Mouse (Mus musculus) heart, postnatal 25 days (tissue): ENCODE data around the gene Fhl5. TPM values are rescaled to one million over a fixed set of nuclear protein-coding genes. Genes with fewer than 3 reads are reported as not detected.
"Not testable (repeated sequence)": the region's sequence is repeated elsewhere in the genome, so short reads cannot be mapped to it uniquely, and the experiment has no call there.

ENCODE experiments used
- DNase-seq: peaks from one replicate; pipeline ENCODE4 v3.0.0; 2022; ENCODE audit warnings: low spot score
- intact Hi-C: fragments of 180-260 bp; cut with DNase I; formaldehyde crosslinking; loops from one replicate; pipeline ENCODE4 v1.15.1; 2025
- total RNA-seq, 2 experiments: library from RNA; stranded (reverse); gene quantifications; 2 replicates each; pipeline ENCODE4 v1.2.3; 2021

Fhl5 gene
- under 1 TPM; 0.21 to 0.22 TPM for total RNA-seq

DNA sequence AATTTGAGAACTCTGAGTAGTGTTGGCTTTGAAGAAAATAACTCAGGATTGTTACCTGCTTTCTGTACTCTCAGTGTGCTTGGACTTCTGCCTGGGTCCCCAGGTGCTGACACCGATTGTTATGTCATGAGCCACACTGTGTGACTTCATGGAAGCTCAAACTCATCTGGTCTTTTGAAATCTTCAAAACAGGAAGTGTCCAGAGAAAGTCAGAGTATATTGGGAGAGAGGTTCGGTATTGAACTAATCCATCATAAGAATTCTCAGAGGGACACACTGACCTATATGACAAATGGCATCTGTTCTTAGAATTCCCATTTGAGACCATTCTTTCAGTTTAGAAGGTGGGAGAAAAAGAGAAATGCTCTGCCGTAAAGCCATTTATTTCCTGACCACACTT is at the start of gene Fhl5:
Gene Fhl5, minus strand, starts transcription at position 101 of the 400 bp plus-strand sequence.
- intact Hi-C loops: no loop called here

DNA sequence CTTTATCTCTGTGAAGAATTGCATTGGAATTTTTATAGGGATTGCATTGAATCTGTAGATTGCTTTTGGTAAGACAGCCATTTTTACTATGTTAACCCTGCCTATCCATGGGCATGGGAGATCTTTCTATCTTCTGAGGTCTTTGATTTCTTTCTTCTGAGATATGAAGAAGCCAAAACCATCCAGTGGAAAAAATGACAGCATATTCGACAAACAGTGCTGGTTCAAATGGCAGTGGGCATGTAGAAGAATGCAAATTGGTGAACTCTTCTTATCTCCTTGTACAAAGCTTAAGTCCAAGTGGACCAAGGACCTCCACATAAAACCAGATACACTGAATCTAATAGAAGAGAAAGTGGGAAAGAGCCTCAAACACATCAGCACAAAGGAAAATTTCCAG is 42.3 kb upstream of the Fhl5 start:
- intact Hi-C loops: loop anchor here (10.0 kb wide), 2 partner anchors 390 to 790 kb away; partner anchors contain the start of genes Mms22l and Ndufaf4
- DNase-seq: not testable (repeated sequence)

More for the DNA sequence above, at the start of gene Fhl5:
- DNase-seq: no peak

DNA sequence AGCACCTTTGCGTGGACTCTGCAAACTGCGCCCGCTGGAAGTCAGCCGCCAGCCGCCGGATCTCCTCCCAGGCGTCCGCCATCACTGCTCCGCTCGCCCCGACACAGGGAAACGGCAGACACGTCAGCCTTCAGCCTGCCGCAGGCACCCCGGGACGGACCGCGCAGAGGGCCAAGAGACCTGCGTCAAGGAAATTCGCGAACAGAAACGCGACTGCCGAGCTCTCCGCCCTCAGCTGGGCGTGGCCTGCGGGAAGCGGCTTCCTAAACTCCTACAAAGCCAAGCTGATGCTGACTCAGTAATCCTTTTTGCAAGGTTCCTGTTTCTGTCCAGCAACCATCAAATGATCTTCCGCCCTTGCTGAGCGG is 39.0 kb upstream of the Fhl5 start, which contains the start of gene Ufl1:
Gene Ufl1, minus strand, starts transcription at position 151 of the 368 bp plus-strand sequence.
- intact Hi-C loops: loop anchor here (10.0 kb wide), 2 partner anchors 387 to 787 kb away; partner anchors contain the start of genes Mms22l and Ndufaf4
- DNase-seq: peak; percentile 92

DNA sequence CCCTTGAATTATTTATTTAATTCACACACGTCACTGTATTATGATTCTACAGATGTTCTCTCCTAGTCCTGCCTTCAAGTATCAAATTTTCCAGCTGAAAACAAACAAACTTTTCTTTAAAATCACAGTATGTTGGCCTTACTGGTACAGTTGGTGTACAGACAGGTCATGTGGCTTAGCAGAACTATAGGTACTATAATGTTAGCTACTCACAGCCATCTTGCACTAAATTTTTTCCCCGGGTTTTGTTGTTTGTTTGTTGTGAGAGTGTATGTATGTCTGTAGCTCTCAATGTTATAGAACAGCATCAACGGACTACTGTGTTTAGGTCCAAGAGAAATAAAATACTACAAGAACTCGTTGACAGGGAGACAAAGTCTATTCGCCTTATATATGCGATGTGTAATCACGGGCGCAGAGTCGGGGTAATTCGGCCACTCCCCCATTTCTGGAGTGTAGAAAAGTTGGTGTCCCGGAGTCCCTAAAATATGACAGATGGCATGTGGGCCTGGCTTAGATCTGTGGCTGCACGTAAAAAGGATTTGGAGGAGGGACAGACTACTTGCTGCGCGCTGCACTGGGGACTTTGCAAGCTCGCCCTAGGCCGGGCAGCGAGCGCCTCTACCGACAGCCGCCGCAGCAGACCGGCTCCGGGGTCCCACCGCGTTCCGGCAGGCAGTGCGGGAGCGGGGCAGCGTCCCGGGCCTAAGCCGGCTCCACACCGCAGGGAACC is 38.4 kb upstream of the Fhl5 start:
- no peak for DNase-seq
- intact Hi-C loops: loop anchor here (10.0 kb wide), 2 partner anchors 386 to 786 kb away; partner anchors contain the start of genes Mms22l and Ndufaf4

DNA sequence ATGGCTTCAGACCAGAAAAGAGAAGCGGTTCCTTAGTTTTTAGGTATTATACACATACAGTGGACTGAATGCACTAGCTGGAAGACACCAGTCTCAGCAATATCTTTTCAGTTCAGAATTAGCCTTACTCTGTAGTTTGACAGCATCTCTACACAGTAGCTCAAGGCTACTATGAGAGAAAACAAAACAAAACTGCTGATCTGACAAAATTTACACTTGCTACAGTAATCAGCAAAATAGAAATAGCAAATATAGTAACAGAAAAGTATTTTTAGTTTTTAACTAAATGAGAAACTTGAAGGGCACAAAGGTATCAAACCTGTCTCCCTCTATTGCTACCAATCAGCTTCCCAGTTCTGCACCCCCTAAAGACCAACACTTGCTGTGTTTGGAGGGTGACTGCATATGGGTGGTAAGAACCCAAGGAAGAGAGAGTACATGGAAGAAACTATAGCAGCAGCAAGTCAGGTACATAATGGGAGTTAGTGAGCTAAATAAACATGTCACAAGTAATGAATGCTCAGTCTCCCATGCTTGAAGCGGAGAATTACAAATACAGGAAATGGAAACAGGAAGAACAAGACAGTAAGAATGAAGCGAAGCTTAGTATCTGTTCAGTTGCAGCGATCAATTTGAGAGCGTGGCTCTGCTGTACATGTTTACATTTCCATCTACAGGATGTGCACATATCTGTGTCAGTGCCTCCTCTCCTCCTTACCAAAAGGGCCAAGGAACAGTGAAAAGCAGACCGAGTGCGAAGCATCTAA is 30.4 kb upstream of the Fhl5 start:
- intact Hi-C loops: no loop called here
- no peak for DNase-seq

DNA sequence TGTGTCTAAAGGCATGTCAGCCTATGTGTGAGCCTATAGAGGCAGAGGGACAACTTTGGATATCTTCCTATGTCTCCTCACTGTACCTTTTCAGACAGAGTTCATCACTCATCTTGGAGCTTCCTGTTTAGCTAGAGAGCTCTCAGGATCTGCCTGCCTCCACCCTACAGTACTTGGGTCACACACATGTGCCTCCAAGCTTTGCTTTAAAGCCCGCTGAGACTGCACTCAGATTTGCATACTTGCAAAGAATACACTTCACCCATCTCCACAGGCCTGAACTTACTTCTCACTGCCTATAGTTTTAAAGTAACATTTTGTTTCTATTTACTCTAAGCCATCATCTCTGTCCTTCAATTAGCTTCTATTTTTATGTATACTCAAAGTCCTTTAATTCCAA is 29.2 kb upstream of the Fhl5 start:
- no peak for DNase-seq
- intact Hi-C loops: no loop called here

DNA sequence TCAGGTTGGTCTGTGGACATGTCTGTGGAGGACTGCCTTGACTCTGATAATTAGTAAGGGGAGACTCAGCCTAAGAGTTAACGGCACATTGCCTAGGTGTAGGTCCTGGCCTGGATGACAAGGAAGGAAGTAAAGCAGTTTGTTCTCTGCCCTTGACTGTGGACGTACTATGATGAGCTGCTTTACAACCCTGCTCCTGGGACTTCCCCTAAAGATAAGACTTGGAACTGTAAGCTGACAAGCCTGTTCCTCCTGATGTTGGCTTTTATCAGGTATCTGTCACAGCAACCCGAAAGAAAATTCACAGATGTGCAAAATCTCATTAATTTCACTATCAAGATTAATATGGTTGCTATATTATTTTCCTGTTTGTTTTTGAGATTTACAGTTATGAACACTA is 24.5 kb upstream of the Fhl5 start:
- intact Hi-C loops: no loop called here
- DNase-seq: no peak

DNA sequence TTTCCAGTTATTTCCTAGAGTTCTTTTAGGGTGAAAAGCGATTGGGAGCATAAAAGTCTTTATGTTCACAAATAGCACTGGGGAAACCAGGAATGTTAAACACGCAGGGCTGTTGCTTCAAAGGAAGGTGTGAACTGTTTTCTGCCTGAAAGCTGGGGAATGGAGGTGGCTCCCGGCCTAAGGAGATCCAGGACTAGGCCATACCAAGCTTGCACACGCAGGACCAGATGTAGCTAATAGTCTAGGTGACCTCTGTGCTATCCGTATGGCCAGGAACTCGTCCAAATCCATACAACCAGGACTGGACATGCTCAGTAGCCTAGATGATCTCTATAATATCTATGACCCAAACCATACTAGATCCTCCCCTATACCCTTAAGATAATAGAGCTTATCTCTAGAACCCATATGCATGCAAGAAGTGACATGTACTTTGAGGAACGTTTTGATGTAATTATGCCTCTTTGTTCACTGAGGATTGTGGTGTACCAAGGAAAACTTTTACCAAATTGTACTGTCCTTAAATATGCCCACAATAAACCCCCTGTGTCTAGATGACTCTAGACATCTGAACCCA is 15.2 kb upstream of the Fhl5 start:
- DNase-seq: no peak
- intact Hi-C loops: no loop called here

DNA sequence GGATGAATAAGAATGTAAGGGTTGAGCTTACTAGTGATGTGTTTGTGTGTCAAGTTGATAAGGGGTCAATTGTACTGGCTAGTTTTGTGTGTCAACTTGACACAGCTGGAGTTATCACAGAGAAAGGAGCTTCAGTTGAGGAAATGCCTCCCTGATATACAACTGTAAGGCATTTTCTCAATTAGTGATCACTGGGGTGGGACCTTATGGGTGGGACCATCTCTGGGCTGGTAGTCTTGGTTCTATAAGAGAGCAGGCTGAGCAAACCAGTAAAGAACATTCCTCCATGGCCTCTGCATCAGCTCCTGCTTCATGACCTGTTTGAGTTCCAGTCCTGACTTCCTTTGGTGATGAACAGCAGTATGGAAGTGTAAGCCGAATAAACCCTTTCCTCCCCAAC is 7.0 kb downstream of the Fhl5 start:
- intact Hi-C loops, DNase-seq: not testable (repeated sequence)

DNA sequence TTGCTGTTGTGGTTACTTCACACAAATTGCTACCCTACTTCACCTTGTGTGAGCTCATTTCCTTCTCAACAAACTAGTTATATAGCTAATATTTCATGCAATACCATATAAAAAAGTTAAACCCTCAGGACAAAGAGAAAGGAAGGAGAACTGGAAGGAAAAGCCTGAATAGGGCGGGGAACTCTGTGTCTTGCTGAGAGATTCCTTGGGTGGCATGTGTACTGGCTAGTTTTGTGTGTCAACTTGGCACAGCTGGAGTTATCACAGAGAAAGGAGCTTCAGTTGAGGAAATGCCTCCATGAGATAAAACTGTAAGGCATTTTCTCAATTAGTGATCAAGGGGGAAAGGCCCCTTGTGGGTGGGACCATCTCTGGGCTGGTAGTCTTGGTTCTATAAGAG is 8.9 kb downstream of the Fhl5 start:
- DNase-seq, intact Hi-C loops: not testable (repeated sequence)

DNA sequence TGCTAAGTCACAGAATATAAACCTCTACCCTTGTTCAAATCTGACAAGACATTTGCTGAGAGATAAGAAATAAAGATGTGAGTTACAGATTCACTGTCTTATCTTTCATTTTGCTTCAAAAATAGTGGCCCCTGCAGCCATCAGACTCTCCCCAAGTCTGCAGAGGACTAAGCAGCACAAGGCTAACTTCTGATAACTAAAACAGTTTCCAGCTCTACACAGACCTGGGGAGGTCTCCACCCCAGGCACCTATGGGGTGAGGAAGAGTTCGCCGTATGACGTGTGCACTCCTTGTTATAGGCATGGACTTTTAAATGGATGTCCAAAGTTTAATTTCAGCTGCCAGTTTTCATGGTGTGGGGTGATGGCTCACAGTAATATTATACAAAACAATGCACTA is 10.1 kb downstream of the Fhl5 start:
- DNase-seq: no peak
- intact Hi-C loops: no loop called here

DNA sequence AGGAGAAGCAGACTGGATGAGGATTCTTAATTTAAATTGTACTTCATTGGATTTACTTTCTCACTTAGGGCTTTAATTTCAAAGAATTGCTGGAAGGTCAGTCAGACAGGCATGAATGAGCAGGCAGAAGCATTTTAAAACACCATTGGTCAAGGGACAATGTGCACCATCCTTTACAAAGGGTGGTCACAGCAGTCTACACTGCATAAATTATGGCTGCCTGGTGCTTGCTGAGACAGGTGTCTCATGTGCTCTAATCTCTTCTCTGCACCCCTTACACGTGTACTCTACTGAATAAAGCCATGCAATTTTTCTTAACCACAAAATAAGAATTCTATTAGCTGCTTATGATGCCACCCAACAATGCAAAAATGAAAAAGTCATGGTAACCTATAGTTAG is 15.1 kb downstream of the Fhl5 start:
- no peak for DNase-seq
- intact Hi-C loops: no loop called here

DNA sequence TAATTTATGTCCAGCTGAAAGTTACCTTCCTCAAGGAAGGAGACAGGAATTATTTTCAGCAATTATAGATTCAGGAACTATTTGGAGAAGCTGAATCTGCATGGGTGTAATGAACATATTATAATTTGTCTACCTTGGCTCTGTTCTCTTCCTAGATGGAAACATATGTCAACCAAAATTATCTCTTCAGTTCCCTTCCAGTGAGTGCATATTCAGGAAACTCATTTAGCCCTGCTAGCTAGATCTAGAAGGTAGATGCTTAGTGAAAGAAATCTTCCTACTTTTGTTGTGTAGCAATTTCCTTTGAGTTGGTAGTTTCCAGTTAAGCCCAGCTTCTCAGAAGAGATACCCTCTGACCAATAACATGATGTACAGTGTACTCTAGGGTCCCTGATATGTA is 20.7 kb downstream of the Fhl5 start:
- DNase-seq: no peak
- intact Hi-C loops: no loop called here

DNA sequence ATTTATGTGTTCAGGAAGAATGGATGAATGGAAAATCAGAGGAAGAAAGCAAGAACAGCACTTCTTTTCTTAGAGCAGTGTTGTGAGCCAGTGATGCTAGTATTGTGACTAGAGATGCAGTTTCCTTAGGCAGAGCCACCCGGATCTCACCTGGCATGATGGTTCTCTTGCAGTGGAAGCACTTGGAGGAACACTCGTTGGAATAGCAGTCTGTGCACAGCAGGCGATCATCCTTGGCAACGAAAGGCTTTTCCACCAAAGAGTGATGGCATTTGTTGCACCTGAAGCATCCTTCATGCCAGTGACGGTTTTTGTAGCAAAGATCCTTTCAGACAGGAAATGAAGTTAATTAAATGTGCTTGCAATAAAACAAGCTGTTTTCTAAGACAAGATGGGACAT is 29.2 kb downstream of the Fhl5 start:
- DNase-seq: no peak
- intact Hi-C loops: no loop called here

DNA sequence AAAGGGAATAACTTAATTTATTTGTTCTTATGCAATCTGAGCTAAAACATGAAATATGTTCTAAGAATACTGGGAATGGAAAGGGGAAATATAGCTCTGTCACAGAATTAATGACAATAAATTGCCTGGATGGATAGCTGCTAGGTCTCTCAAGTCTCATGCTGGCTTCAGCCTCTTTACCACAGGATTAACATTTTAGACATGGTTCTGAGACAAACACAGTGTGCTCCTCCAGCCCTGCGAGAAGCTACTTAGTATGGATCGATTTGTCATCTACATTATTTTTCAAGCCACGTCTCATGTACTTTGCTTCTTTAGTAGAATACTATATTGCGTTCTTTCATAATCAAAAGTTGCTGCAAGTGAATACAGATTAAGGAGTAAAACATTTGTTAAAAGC is 36.5 kb downstream of the Fhl5 start:
- intact Hi-C loops: no loop called here
- DNase-seq: no peak

DNA sequence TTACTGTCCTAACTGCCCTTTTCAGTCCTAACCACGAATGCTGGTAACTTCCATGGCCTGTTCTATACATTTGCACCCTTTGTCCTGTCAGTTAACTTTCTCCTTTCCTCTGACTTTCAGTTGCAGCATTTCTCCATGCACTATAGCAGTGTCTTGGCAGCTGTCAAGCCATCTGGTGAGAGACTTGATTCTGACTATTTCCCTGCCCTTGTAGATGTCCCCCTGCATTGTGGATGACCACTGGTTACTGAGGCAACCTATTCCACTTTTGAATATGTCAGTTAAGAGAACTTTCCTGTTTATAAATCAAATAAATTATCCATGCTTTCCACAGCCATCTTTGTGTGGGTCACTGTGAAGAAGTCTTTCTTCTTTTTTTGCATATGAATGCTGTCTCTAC is 45.4 kb downstream of the Fhl5 start:
- intact Hi-C loops: no loop called here
- DNase-seq: no peak

DNA sequence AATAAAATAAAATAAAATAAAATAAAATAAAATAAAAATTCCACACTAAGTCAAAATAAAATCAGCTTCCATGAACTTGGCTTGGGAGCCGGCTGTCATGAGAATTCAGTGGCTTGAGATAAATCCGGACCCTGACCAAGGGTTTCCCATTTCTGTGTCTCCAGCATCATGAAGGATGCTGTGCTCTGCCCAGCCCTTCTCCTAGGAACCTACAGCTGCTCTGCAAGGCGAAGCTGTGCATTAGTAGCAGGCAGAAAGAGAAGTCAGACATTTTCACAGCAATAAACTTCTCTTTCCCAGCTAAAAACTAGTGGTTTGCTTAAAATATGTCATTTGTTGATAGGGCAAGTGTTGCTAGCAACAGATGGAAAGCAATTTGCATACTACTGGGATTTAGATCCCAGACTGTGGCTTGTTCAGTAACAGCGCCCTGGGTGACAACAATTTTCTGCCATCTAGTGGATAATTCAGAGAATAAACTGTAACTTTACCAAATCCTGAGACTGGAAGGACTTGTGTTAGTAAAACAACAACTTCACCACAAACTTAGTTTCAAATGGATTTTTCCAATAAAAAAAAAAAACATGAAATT is 63.0 kb downstream of the Fhl5 start:
- intact Hi-C loops: loop anchor here (10.0 kb wide), 1 partner anchor 455 kb away; no protein-coding TSS in a partner anchor
- DNase-seq: no peak
